Mouse (Mus musculus) liver, adult (tissue): ENCODE results near the gene 1700067K01Rik.

Source experiments
- GATA4 ChIP-seq: IDR thresholded peaks from 2 replicates; pipeline ENCODE4 v1.6.1; 2014; ENCODE audit warnings: mild to moderate bottlenecking, low read length; ENCODE audit not compliant: insufficient replicate concordance

The 1700067K01Rik gene

DNA sequence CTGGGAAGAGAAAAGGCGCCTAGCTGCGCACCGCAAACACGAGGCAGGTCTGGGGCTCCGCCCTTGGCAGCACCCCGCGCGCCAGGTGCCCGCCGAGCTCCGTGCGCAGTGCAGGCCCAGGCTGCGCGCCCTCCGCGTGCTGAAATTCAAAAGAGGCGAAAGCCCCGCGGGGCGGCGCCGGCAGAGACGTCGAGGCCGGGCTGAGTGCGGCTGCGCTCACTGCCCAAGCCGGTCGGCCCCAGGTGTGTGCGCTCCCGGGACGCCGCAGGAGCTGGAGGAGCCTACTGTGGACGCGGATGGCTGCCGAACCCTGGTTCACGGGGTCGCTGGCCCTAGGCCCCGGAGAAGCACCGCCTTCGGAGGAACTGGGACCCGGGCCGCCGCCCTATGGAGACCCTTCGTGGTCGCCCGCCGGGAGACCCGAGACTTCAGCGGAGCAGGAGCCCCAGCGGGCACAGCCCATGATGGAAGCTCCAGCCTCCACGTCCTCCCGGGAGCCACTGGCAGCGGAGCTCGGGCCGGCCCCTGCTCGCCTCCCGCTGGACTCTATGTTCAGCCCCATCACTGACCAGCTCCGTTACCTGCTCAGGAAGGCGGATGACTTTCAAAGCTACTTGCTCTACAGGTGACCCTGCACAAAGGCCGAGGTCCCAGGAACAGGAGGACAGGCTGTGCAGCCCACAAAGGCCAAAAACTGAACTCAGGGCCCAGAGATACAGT, at the start of gene 1700067K01Rik:
1700067K01Rik (plus strand) TSS at position 222 of the 720 bp plus-strand sequence.
- no peak for TF ChIP-seq GATA4

DNA sequence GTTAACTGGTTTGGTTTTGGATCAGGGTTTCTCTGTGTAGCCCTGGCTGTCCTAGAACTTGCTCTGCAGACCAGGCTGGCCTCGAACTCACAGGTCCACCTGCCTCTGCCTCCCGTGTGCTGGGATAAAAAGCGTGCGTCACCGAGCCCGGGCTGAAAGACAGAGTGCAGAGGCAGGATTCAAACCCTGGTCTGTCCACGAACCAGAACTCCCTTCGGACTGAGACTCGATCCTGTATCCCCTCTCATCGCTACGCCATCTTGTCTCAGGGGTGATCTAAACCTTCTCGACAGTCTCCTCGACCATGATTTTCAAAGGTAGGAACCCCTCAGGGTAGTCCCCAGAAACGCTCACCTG, 46.6 kb upstream of the 1700067K01Rik start:
- no peak for TF ChIP-seq GATA4

- TF ChIP-seq GATA4: 0 out of 2 replicates have a peak, but pooled peaks have one; percentile 56
Measured at GRCm38 (mm10) chr8:83955106-83955957, 46.0 kb upstream of the 1700067K01Rik start, which contains the start of the genes Gm10644 and Asf1b. Gene Gm10644, minus strand, starts transcription at chr8:83955205. Gene Asf1b, plus strand, starts transcription at chr8:83955507.

DNA sequence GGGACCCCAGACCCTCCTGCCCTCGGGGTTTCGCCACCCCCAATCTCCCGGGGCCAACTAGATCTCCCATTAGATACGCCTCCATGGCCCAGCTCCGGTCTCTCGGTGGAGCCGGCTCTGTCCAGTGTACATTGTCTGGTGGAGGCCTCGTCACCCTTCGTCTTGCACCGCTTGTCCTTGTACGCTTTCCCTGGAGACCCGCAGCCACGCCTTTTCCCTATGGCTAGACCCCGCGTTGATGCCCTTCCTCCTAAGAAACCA, 45.4 kb upstream of the 1700067K01Rik start:
- no peak for TF ChIP-seq GATA4

DNA sequence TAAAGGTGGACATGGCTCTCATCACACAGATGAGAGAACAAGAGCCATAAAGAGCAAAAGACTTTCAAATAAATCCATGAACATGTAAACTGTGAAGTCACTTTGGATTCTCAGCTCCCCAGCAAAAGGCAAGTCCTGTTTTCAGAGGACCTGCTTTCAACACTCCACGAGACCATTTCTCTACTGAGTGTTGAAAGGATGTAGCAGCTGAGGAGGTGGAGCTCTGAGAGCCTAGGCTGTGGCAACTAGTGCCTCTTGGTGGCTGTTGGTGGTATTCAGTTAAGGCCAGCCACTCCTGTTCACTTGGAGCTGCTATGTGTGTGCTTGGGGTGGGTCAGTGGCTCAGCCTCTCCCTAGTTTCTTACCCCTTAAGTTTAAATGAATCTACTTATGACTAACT, 44.5 kb upstream of the 1700067K01Rik start:
- no peak for TF ChIP-seq GATA4

DNA sequence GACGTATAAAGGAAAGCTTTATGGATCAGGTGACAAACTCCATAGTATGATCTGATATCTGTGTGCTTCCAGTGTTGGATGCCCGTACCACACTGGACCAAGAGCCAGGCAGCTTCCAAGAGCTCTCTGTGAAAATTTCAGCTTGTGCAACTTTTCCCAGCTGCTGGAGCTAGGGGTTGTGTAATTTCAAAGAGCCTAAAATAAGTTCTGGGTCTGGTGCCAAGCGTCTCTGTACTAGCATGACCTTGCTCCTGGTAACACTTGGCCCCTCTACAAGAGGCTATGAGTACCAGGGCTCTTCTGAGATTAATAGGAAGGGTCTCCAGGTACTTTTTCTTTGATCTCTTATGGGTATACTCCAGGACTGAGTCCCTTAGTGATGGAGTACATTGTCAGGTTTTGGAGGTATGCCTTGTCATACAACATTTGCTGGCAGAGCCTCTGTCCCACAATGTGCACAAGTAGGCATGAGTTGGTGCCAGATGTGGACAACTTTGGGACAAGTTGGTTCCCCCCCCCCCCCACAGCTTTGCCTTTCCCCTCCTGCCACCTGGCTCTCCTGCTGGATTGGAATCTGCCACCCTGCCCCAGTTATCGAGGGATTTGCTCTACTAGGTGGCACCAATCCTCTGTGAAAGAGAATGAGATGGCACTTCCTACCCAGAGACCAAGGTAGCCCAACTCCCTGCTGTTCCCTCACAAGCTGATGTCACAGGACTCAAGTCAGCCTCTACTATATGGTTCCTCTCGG, 37.1 kb upstream of the 1700067K01Rik start:
- TF ChIP-seq GATA4: no peak

GRCm38 (mm10) chr8:83967701-83968100, 33.6 kb upstream of the 1700067K01Rik start:
- TF ChIP-seq GATA4: no peak

- no peak for TF ChIP-seq GATA4
Measured at GRCm38 (mm10) chr8:83971121-83971520, 30.2 kb upstream of the 1700067K01Rik start.

GRCm38 (mm10) chr8:83971661-83972060, 29.6 kb upstream of the 1700067K01Rik start:
- TF ChIP-seq GATA4: no peak

GRCm38 (mm10) chr8:83972150-83973120, 28.9 kb upstream of the 1700067K01Rik start, which contains the start of gene Prkaca:
Gene Prkaca, plus strand, starts transcription at chr8:83972993.
- TF ChIP-seq GATA4: 0 out of 2 replicates have a peak, but pooled peaks have one; percentile 2

GRCm38 (mm10) chr8:83973161-83974031, 27.9 kb upstream of the 1700067K01Rik start:
- no peak for TF ChIP-seq GATA4

DNA sequence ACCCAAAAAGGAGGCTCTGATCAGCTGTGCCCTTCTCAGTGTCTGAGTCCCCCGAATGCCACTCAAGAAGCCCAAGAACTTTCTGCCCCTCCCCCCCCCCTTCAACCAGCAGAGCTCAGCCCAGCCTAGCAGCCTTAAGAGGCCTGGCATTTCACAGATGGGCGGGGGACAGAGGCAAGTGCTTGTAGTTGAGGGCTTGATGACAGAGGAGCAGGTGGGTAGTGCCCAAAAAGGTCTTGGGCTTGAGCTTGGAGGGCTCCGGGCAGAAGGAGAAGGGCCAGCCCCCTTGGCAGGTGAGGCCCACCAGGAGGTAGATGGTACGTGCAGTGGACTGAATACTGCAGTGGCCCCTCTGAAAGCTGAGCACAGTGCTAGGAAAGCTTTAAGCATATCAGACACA, 26.8 kb upstream of the 1700067K01Rik start:
- no peak for TF ChIP-seq GATA4

DNA sequence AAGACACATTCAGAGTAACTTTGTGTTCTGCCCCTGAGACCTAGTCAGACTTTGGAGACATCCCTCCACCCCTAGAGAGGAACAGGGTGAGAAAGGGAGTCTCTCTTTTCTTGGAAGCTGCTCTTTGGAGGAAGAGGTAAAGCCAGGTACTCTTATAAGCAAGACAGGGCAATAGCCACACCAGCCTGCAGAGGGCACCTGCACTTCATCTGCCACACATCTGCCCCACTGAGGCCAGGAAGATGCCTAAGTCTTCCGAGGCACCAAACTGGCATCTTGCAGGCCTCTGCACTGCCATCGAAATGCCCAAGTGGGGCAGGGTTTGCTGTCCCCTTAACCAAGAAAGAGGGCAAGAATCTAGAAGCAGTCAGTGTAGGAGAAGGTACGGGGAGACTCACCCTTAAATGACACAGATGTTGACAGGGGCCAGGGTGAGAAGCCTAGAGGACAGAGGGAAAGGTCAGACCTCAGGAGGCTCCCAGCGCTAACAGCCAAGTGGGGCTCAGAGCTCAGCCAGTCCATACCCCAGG, 25.1 kb upstream of the 1700067K01Rik start:
- no peak for TF ChIP-seq GATA4
